Mouse (Mus musculus) ES-Bruce4 (cell line): ENCODE measurements around the gene Cdh11. TPM values are rescaled to one million over a fixed set of nuclear protein-coding genes. Genes with fewer than 3 reads are reported as not detected.
"Not testable (repeated sequence)": the region's sequence is repeated elsewhere in the genome, so short reads cannot be mapped to it uniquely, and the experiment has no call there.

ENCODE experiments used
- H3K27ac ChIP-seq: 2 replicates; pipeline ENCODE4 v1.5.1; 2012; ENCODE audit warnings: low read length, inconsistent platforms; ENCODE audit not compliant: insufficient read depth
- H3K27me3 ChIP-seq: 2 replicates; pipeline ENCODE4 v1.6.1; 2012; ENCODE audit warnings: mild to moderate bottlenecking, low read length, inconsistent platforms; ENCODE audit not compliant: control insufficient read depth, poor library complexity, insufficient read depth, severe bottlenecking
- H3K36me3 ChIP-seq: 2 replicates; pipeline ENCODE4 v1.6.1; 2012; ENCODE audit warnings: inconsistent platforms, mild to moderate bottlenecking, low read length, moderate library complexity; ENCODE audit not compliant: control insufficient read depth, poor library complexity, insufficient read depth, severe bottlenecking
- H3K4me1 ChIP-seq: one replicate; pipeline ENCODE4 v1.8.1; 2011; ENCODE audit warnings: low read length; ENCODE audit not compliant: control insufficient read depth, insufficient read depth
- H3K4me3 ChIP-seq: 2 replicates; pipeline ENCODE4 v1.5.1; 2011; ENCODE audit warnings: low read depth, mild to moderate bottlenecking, low read length
- H3K9ac ChIP-seq: 2 replicates; pipeline ENCODE4 v1.6.1; 2012; ENCODE audit warnings: low read depth, mild to moderate bottlenecking, inconsistent platforms; ENCODE audit not compliant: poor library complexity, severe bottlenecking
- H3K9me3 ChIP-seq: replicated peaks from 2 replicates; pipeline ENCODE4 v1.6.1; 2012; ENCODE audit warnings: mild to moderate bottlenecking, low read length, inconsistent platforms; ENCODE audit not compliant: control insufficient read depth, poor library complexity, insufficient read depth, severe bottlenecking
- CTCF ChIP-seq: IDR thresholded peaks from one replicate; pipeline ENCODE4 v1.8.1; 2011; ENCODE audit warnings: low read depth, low read length
- EP300 ChIP-seq: IDR thresholded peaks from 2 replicates; pipeline ENCODE4 v1.6.1; 2011; ENCODE audit warnings: low read depth, low read length; ENCODE audit not compliant: insufficient read depth
- POLR2A ChIP-seq: IDR thresholded peaks from one replicate; pipeline ENCODE4 v1.8.1; 2011; ENCODE audit warnings: low read length; ENCODE audit not compliant: insufficient read depth
- polyA plus RNA-seq: library from polyadenylated mRNA; stranded (reverse); fragments of >200 nt; gene quantifications from 2 replicates; pipeline ENCODE4 v1.2.4, GENCODE M21; 2011; ENCODE audit warnings: low read depth; ENCODE audit not compliant: missing spikeins, insufficient read depth, insufficient read length

The Cdh11 gene
- polyA plus RNA-seq, 1 experiment: 1.1 TPM

DNA sequence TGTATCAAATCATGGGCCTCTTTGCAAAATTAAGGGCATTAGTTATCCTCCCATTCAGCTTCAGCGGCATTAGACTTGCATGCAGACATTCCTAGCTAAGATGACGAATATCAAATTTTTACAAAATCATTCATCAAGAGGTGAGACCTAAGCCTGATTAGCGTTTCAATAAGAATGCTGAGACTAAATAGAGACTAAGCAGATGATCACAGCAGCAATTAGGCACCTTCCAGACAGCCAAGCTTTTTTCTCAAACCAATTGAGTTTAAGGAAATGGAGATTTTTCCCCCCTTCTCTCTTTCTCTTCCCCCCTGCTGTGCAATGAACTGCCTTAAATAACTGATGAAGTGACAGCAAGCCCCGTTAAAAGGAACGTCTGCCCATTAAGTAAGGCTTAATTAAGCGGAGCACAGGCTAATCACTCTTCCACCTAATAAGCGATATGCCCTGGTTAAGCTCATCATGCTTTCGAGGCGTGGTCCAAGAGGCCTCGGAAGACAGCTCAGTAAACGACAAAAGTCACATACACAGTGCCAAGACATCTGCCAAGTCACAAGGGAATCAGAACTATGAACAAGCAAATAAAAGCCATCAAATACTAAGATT is 87.1 kb downstream of the Cdh11 start:
- H3K9ac ChIP-seq: no peak overlapping the region
- TF ChIP-seq EP300 (no peak), CTCF (no peak), POLR2A (no peak)
- H3K36me3 ChIP-seq: no peaks in the 10 kb centered on the region
- H3K27ac ChIP-seq: no peak overlapping the region
- no peak overlapping the region for H3K4me3 ChIP-seq
- H3K9me3 ChIP-seq: no peaks in the 10 kb centered on the region
- no peaks in the 10 kb centered on the region for H3K4me1 ChIP-seq
- H3K27me3 ChIP-seq: no peaks in the 10 kb centered on the region

GRCm38 (mm10) chr8:102693465-102693864 is 92.0 kb downstream of the Cdh11 start:
- H3K27me3 ChIP-seq: no peaks in the 10 kb centered on the region
- H3K9me3 ChIP-seq: no peaks in the 10 kb centered on the region
- H3K27ac ChIP-seq: no peak overlapping the region
- H3K36me3 ChIP-seq: no peaks in the 10 kb centered on the region
- no peaks in the 10 kb centered on the region for H3K4me1 ChIP-seq
- TF ChIP-seq EP300: no peak
- no peak for TF ChIP-seq CTCF
- TF ChIP-seq POLR2A: no peak
- H3K9ac ChIP-seq: no peak overlapping the region
- no peak overlapping the region for H3K4me3 ChIP-seq

GRCm38 (mm10) chr8:102685491-102685890 is 100.0 kb downstream of the Cdh11 start:
- H3K9ac ChIP-seq, H3K27me3 ChIP-seq, H3K4me3 ChIP-seq, H3K4me1 ChIP-seq, H3K27ac ChIP-seq, H3K9me3 ChIP-seq, H3K36me3 ChIP-seq: not testable (repeated sequence)

- no peak for TF ChIP-seq EP300
- TF ChIP-seq POLR2A: no peak
- TF ChIP-seq CTCF: no peak
- H3K9ac ChIP-seq: no peak overlapping the region
- H3K4me3 ChIP-seq: no peak overlapping the region
- no peaks in the 10 kb centered on the region for H3K4me1 ChIP-seq
- no peaks in the 10 kb centered on the region for H3K9me3 ChIP-seq
- no peaks in the 10 kb centered on the region for H3K36me3 ChIP-seq
- no peaks in the 10 kb centered on the region for H3K27me3 ChIP-seq
- no peak overlapping the region for H3K27ac ChIP-seq
Measured at GRCm38 (mm10) chr8:102685023-102685422, 100.4 kb downstream of the Cdh11 start.

- Histone ChIP-seq H3K4me3 (no peak overlapping the region), H3K9me3 (no peaks in the 10 kb centered on the region), H3K27ac (no peak overlapping the region), H3K36me3 (no peaks in the 10 kb centered on the region), H3K9ac (no peak overlapping the region), H3K4me1 (no peaks in the 10 kb centered on the region), H3K27me3 (no peaks in the 10 kb centered on the region)
- TF ChIP-seq EP300 (no peak), POLR2A (no peak), CTCF (no peak)
Measured at GRCm38 (mm10) chr8:102677148-102677547, 108.3 kb downstream of the Cdh11 start.

GRCm38 (mm10) chr8:102664561-102664960 is 120.9 kb downstream of the Cdh11 start:
- H3K36me3 ChIP-seq, H3K4me3 ChIP-seq, H3K27me3 ChIP-seq, H3K27ac ChIP-seq, H3K9ac ChIP-seq, H3K4me1 ChIP-seq, H3K9me3 ChIP-seq: not testable (repeated sequence)
